Mouse (Mus musculus) ES-E14 (cell line): ENCODE data around the gene Tmem170b. TPM values are rescaled to one million over a fixed set of nuclear protein-coding genes. Genes with fewer than 3 reads are reported as not detected.
A peak's percentile ranks its signal among the peaks of the same experiment; 100 is the strongest.

Source experiments
- DNase-seq: peaks from one replicate; pipeline ENCODE4 v3.0.0-alpha.2; 2013; ENCODE audit warnings: low read depth, low spot score
- H3K27ac ChIP-seq: 2 replicates; pipeline ENCODE4 v1.5.1; 2012; ENCODE audit warnings: low read depth, mild to moderate bottlenecking, low read length, moderate library complexity, mixed read lengths; ENCODE audit not compliant: poor library complexity, insufficient read depth, severe bottlenecking
- H3K36me3 ChIP-seq: 2 replicates; pipeline ENCODE4 v1.6.1; 2012; ENCODE audit warnings: mild to moderate bottlenecking, low read length, moderate library complexity, mixed read lengths; ENCODE audit not compliant: control insufficient read depth, poor library complexity, insufficient read depth, severe bottlenecking
- H3K4me1 ChIP-seq, 2 experiments: fragments of 150-350 bp in 1 of 2; sonication (generic) in 1 of 2; 2 replicates each; pipeline ENCODE4 v1.6.1; 2012; ENCODE audit warnings: low read length in 2 of 2, mild to moderate bottlenecking in 1 of 2, mixed read lengths in 1 of 2; ENCODE audit not compliant: control insufficient read depth in 2 of 2, insufficient read depth in 2 of 2, poor library complexity in 1 of 2
- H3K4me3 ChIP-seq, 2 experiments: fragments of 150-350 bp in 1 of 2; sonication (generic) in 1 of 2; 2 replicates each; pipeline ENCODE4 v1.5.1; 2012; ENCODE audit warnings: low read length in 2 of 2, low read depth in 1 of 2, mild to moderate bottlenecking in 1 of 2, mixed read lengths in 1 of 2; ENCODE audit not compliant: insufficient read depth in 1 of 2, poor library complexity in 1 of 2, severe bottlenecking in 1 of 2
- H3K9ac ChIP-seq: 2 replicates; pipeline ENCODE4 v1.6.1; 2012; ENCODE audit warnings: low read depth, mild to moderate bottlenecking, low read length, mixed read lengths; ENCODE audit not compliant: poor library complexity, insufficient read depth, severe bottlenecking
- H3K9me3 ChIP-seq: fragments of 150-350 bp; sonication (generic); 2 replicates; pipeline ENCODE4 v1.6.1; 2012; ENCODE audit warnings: low read depth, mild to moderate bottlenecking, low read length; ENCODE audit not compliant: control insufficient read depth, insufficient read depth
- CHD2 ChIP-seq: IDR thresholded peaks from 2 replicates; pipeline ENCODE4 v1.6.1; 2014; ENCODE audit warnings: mild to moderate bottlenecking, low read depth, low read length, inconsistent platforms
- HCFC1 ChIP-seq: IDR thresholded peaks from 2 replicates; pipeline ENCODE4 v1.6.1; 2012; ENCODE audit warnings: low read length, inconsistent platforms, borderline replicate concordance; ENCODE audit not compliant: insufficient read depth
- MAFK ChIP-seq: IDR thresholded peaks from 2 replicates; pipeline ENCODE4 v1.6.1; 2014; ENCODE audit warnings: mild to moderate bottlenecking, low read depth, low read length, inconsistent platforms; ENCODE audit not compliant: insufficient read depth
- ZC3H11A ChIP-seq: IDR thresholded peaks from 2 replicates; pipeline ENCODE4 v1.6.1; 2012; ENCODE audit warnings: low read depth, mild to moderate bottlenecking, inconsistent platforms, low read length, borderline replicate concordance
- ZNF384 ChIP-seq: IDR thresholded peaks from 2 replicates; pipeline ENCODE4 v1.6.1; 2012; ENCODE audit warnings: low read depth, low read length, inconsistent platforms
- in situ Hi-C, 2 experiments: fragments of 600-800 bp; cut with MboI; formaldehyde crosslinking; loops; one replicate each; pipeline ENCODE4 v1.15.1; 2025; ENCODE audit warnings: low sequenced_read_pairs in 2 of 2, inconsistent platforms in 1 of 2; ENCODE audit not compliant: unreplicated experiment in 2 of 2
- total RNA-seq: library from RNA; depleted of rRNA; stranded (reverse); fragments of 300-350 nt; gene quantifications from 2 replicates; pipeline ENCODE4 v1.2.3, GENCODE M21; 2012; rRNA removed

The Tmem170b gene
- 4.4 and 5.9 TPM in 2 replicates for total RNA-seq

GRCm38 (mm10) chr13:41605099-41606010 is at the start of gene Tmem170b:
Gene Tmem170b, plus strand, starts transcription at chr13:41605907.
- DNase-seq: peak; percentile 95
- Histone ChIP-seq H3K4me3 (peak within 1 kb of the TSS; percentile 87 to 96), H3K27ac (no peak within 1 kb of the TSS), H3K9me3 (no peaks in the 10 kb centered on the region), H3K9ac (peak within 1 kb of the TSS; percentile 87), H3K36me3 (no peaks in the 10 kb centered on the region), H3K4me1 (no peaks in the 10 kb centered on the region)
- in situ Hi-C loops: no loop called here
- TF ChIP-seq HCFC1: peak; percentile 54; the same call in 1 of the 2 replicates
- TF ChIP-seq CHD2: no peak
- no peak for TF ChIP-seq MAFK
- no peak for TF ChIP-seq ZNF384
- no peak for TF ChIP-seq ZC3H11A

GRCm38 (mm10) chr13:41561024-41561423 is 44.7 kb upstream of the Tmem170b start:
- in situ Hi-C loops: loop anchor here in 1 of 2 experiments (25.0 kb wide), 1 partner anchor 274 kb away; no protein-coding TSS in a partner anchor
- TF ChIP-seq MAFK (no peak), ZC3H11A (no peak), ZNF384 (no peak), CHD2 (no peak), HCFC1 (no peak)

DNA sequence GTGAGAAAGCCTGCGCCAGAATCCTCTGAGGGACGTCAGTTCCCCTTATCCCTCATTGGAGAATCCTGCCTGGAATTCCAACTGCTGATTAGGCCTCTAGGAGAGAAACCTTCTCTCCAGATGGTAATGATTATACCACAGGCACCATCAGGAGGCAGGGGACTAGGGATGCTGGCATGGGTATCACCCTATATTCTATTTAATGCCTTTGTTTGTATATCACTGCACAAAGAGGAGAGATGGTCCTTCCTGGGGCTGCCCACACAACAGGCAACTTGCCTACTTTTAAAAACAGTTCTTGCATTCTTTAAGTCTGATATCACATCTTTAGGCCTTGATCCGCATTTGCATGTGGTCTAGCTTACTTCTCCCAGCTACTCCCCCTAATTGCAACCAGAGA is 37.3 kb upstream of the Tmem170b start:
- TF ChIP-seq MAFK: no peak
- Histone ChIP-seq H3K4me1 (no peaks in the 10 kb centered on the region), H3K4me3 (no peak overlapping the region), H3K9ac (no peak overlapping the region), H3K27ac (no peak overlapping the region), H3K36me3 (no peaks in the 10 kb centered on the region), H3K9me3 (no peaks in the 10 kb centered on the region)
- in situ Hi-C loops: loop anchor here in 1 of 2 experiments (25.0 kb wide), 1 partner anchor 281 kb away; no protein-coding TSS in a partner anchor
- DNase-seq: no peak

More at GRCm38 (mm10) chr13:41561024-41561423, 44.7 kb upstream of the Tmem170b start:
- H3K27ac ChIP-seq: no peak overlapping the region
- no peaks in the 10 kb centered on the region for H3K9me3 ChIP-seq
- no peak for DNase-seq
- H3K36me3 ChIP-seq: no peaks in the 10 kb centered on the region
- no peak overlapping the region for H3K4me3 ChIP-seq
- H3K9ac ChIP-seq: no peak overlapping the region
- H3K4me1 ChIP-seq: no peaks in the 10 kb centered on the region

DNA sequence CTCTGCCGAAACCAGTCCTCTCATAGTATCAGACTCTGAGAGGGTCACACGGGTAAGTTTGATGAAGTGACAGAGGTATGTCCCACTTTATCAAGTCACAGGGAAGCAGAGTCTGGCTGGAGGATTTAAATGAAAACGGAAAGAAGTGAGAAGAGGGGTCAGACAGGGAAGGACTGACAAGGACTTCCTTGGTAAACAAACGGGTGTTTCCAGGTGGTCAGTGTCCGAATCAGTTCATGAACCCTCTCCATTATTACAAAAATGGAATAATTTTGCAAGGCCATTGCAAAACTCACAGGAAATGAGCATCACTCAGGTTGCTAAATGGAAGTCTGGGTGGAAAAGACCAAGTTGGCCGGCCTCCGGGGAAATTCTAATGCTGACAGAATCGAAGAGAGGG is 36.8 kb upstream of the Tmem170b start:
- TF ChIP-seq MAFK: no peak
- no peak for TF ChIP-seq ZNF384
- no peak for TF ChIP-seq HCFC1
- no peak for TF ChIP-seq CHD2
- no peak for TF ChIP-seq ZC3H11A
- no peak for DNase-seq
- in situ Hi-C loops: loop anchor here in 1 of 2 experiments (25.0 kb wide), 1 partner anchor 282 kb away; no protein-coding TSS in a partner anchor
- H3K9me3 ChIP-seq: no peaks in the 10 kb centered on the region
- H3K4me1 ChIP-seq: no peaks in the 10 kb centered on the region
- no peak overlapping the region for H3K27ac ChIP-seq
- H3K4me3 ChIP-seq: no peak overlapping the region
- no peak overlapping the region for H3K9ac ChIP-seq
- no peaks in the 10 kb centered on the region for H3K36me3 ChIP-seq
